Mouse (Mus musculus): ENCODE results near the gene Tmed4. TPM values are rescaled to one million over a fixed set of nuclear protein-coding genes. Genes with fewer than 3 reads are reported as not detected.
A peak's percentile ranks its signal among the peaks of the same experiment; 100 is the strongest.

Tmed4 gene
- polyA plus RNA-seq, 1 experiment from 2014 or later = 118 TPM

DNA sequence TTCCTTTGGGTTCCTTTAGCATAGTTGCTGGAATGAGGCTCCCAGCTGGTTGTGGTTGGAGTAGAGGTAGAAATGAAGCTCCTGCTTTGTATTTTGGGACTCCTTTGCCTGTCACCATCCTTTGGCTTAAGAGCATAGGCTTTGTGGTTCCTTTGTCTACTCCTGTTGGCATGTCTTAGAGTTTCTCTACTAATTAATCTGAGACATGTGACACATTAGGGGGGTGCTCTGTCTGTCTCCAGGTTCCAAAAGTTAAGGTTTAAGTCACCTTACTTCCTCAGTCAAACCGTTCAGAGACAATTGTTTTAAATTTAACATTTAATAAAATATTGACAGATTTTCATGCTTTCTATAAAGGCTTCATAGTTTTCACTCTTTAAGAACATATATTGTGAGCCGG, 18.9 kb upstream of the Tmed4 start:
- no peak for DNase-seq (ENCODE audit: low spot score)

DNA sequence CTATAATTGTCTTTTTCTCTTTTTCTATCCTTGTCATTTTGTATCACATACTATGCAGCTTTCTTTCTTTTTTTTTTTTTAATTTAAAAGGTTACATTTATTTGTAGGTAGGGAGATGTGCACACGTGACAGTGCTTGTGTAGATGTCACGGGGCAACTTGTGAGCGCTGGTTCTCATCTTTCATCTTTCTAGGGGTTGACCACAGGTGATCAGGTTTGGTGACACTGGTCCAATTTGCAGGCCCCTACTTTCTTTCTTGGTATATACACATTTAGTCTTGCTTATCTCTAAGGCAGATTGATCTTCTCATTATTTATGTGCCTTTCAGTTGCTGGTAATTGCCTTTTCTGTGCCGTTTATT, 18.3 kb upstream of the Tmed4 start:
- Histone ChIP-seq H3K27ac (replicated peaks) (no peak overlapping the region), H3K27me3 (replicated peaks; ENCODE audit: low read depth, poor library complexity, severe bottlenecking) (peaks cover 10% of the 10 kb centered on the region; the same call in 1 of the 2 replicates), H3K4me3 (peak overlapping the region; percentile 86), H3K9me3 (no peaks in the 10 kb centered on the region), H3K4me1 (peaks cover 14% of the 10 kb centered on the region), H3K36me3 (replicated peaks) (peaks cover 15% of the 10 kb centered on the region)
- DNase-seq (ENCODE audit: low spot score) = no peak
- 94% methylated on average over 4 of the region's 4 CpGs for WGBS

More for the DNA sequence above, 18.9 kb upstream of the Tmed4 start:
- H3K9me3 ChIP-seq = no peaks in the 10 kb centered on the region
- no peak overlapping the region for H3K4me3 ChIP-seq
- H3K27ac ChIP-seq (replicated peaks) = no peak overlapping the region
- 96% methylated on average over 2 of the region's 2 CpGs for WGBS
- peaks cover 14% of the 10 kb centered on the region for H3K4me1 ChIP-seq
- H3K36me3 ChIP-seq (replicated peaks) = peaks cover 21% of the 10 kb centered on the region
- peaks cover 10% of the 10 kb centered on the region; the same call in 1 of the 2 replicates for H3K27me3 ChIP-seq (replicated peaks; ENCODE audit: low read depth, poor library complexity, severe bottlenecking)

DNA sequence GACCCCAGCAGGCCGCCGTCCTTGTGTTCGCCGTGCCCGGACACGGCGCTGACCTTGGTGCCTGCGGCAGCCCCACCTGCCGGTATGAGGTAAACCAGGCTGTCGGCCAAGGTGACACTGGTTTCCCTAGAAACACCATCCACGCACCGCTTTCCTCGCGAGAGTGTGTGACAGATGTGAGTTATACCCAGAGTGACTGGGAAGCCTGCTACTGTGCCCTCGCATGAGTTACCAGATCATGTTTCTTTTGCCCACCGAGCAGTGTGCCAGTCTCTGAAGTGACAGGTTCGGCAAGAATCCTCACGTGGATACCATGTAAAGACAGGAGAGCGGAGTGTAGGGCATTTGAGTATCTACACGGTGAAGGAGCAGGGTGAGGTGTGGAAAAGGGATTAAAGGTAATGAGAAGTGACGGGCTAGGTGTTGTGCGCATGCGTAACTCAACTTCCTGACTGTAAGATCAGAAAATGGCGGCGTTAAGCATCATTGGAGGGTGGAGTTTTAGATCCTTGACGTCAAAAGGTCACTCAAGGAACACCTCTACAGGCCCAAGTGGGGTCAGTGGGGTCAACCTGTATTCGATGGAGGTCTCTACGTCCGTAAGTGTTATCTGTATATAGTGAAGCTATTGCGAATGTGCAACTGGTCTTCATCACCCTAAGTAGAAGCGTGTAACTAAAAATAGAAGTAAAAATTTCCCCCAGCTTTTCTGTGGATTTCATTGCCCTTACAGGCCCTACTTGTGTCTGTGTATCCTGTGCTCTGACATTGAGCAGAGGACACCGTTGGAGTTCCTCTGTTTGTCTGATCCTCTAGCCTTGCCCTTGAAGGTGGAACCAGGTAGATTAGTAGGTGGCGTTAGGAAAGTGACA, 17.7 kb upstream of the Tmed4 start:
- H3K27ac ChIP-seq (replicated peaks) = peak overlapping the region; percentile 93
- H3K9me3 ChIP-seq = no peaks in the 10 kb centered on the region
- H3K4me1 ChIP-seq = peaks cover 14% of the 10 kb centered on the region
- H3K36me3 ChIP-seq (replicated peaks) = peaks cover 8% of the 10 kb centered on the region
- WGBS = 18% methylated on average over 33 of the region's 33 CpGs
- H3K27me3 ChIP-seq (replicated peaks; ENCODE audit: low read depth, poor library complexity, severe bottlenecking) = peaks cover 10% of the 10 kb centered on the region; the same call in 1 of the 2 replicates
- DNase-seq (ENCODE audit: low spot score) = peak; percentile 62
- H3K4me3 ChIP-seq = peak overlapping the region; percentile 86

DNA sequence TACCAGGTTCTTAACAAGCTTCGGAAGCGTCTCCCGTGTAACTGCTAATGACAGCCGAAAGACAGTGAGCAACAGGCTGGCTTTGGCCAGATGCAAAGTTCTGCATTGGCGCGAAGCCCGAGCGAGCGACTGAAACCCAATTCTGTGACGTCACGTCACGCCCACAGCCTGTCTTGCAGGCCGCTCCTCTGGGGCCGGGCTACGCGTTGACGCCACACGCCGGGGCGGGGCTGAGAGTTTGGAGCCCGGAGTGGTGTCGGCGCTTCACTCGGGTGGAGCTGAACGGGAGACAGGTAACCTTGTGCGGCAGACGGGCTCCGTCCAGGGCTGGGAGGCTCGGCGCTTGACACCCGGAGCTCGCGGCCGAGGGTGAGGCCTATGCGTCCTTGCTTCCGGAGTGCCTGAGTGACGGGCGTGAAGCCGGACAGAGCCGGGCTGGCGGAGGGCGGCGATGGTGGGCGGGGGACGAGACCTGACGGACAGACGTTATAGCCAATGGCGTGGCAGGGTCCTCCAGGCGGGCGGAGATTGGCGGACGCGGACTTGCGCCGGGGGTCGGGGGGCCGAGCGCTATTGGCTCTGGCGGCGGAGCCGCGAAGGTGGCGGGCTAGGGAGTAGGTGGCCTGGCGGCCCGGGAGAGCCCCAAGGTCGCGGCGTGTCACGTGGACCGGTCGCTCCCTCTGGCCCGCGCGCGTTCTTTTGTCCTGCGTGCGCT, 16.9 kb upstream of the Tmed4 start, which contains the start of gene Ogdh:
Gene Ogdh, plus strand, starts transcription at position 233 of the 715 bp plus-strand sequence.
- Histone ChIP-seq H3K4me3 (peak within 1 kb of the TSS; percentile 86), H3K4me1 (peaks cover 14% of the 10 kb centered on the region), H3K36me3 (replicated peaks) (0 out of 2 replicates have a peak, but pooled peaks cover under 1% of the 10 kb centered on the region), H3K27me3 (replicated peaks; ENCODE audit: low read depth, poor library complexity, severe bottlenecking) (peaks cover 10% of the 10 kb centered on the region; the same call in 1 of the 2 replicates), H3K9me3 (no peaks in the 10 kb centered on the region), H3K27ac (replicated peaks) (peak within 1 kb of the TSS; percentile 93)
- under 1% methylated on average over 77 of the region's 77 CpGs for WGBS
- peak; percentile 98 for DNase-seq (ENCODE audit: low spot score)

DNA sequence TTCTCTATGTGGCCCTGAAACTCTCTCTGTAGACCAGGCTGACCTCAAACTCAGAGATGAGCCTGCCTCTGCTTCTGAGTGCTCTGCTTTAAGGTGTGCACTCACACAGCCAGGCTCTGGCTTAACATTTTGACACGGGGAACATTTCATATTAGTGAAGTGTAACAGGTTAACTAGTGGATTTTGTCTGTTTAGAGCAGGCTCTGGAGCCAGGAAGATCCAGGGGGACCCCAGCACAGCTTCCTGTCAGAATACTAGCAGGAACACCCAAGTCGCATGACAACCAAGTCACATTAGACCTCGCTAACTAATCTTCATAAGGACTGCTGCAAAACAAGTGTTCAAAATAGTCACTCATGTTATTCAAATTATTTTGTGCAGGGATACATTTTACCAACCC, 16.2 kb upstream of the Tmed4 start:
- H3K27me3 ChIP-seq (replicated peaks; ENCODE audit: low read depth, poor library complexity, severe bottlenecking) = peaks cover 10% of the 10 kb centered on the region; the same call in 1 of the 2 replicates
- H3K9me3 ChIP-seq = no peaks in the 10 kb centered on the region
- peak overlapping the region; percentile 86 for H3K4me3 ChIP-seq
- H3K4me1 ChIP-seq = peaks cover 14% of the 10 kb centered on the region
- DNase-seq (ENCODE audit: low spot score) = peak; percentile 10
- H3K36me3 ChIP-seq (replicated peaks) = no peaks in the 10 kb centered on the region
- peak overlapping the region; percentile 93 for H3K27ac ChIP-seq (replicated peaks)
- 30% methylated on average over 3 of the region's 3 CpGs for WGBS

DNA sequence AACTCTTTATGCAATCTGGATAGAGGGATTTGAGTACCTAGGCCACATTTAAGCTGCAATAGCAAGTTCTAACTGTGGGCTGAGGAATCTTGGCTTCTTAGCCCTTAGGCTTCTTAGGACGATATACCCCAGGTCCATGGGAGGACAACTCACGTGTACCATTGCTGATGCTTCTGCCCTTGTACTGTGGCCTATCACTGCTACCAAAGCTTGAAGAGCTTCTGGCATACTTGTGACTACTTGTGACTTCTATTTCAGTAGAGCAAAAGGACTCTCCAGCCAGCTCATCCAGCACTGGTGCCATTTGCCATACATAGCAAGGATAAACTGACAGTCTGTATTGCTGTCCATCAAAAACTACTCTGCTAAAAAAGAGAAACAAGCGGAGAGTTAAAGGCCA, 15.5 kb upstream of the Tmed4 start:
- no peak for DNase-seq (ENCODE audit: low spot score)
- Histone ChIP-seq H3K4me3 (no peak overlapping the region), H3K27ac (replicated peaks) (no peak overlapping the region), H3K36me3 (replicated peaks) (no peaks in the 10 kb centered on the region), H3K4me1 (peaks cover 14% of the 10 kb centered on the region), H3K9me3 (no peaks in the 10 kb centered on the region), H3K27me3 (replicated peaks; ENCODE audit: low read depth, poor library complexity, severe bottlenecking) (peaks cover 10% of the 10 kb centered on the region; the same call in 1 of the 2 replicates)
- WGBS = 93% methylated on average over 3 of the region's 3 CpGs

DNA sequence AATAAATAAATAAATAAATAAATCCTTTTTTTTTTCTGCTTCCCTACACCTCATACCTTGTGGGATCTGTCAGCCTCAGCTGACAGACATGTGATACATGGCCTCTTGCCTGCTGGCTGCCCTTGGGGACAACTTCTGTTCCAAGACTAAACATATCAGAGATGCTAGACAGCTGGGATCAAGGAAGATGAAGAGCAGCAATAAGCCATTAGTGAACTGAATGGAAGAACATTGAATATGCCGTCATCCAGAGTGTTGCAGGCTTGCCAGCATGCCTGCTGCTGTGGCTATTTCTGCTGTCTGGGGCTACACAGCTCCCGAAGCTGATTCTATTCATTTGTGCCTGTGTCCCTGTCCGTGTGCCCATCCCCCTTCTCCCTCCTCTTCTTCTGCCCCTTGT, 8.3 kb upstream of the Tmed4 start:
- 88% methylated on average over 3 of the region's 3 CpGs for whole genome bisulfite sequencing
- H3K27ac ChIP-seq (replicated peaks) = no peak overlapping the region
- H3K36me3 ChIP-seq (replicated peaks) = no peaks in the 10 kb centered on the region
- H3K27me3 ChIP-seq (replicated peaks; ENCODE audit: low read depth, poor library complexity, severe bottlenecking) = no peaks in the 10 kb centered on the region
- H3K4me1 ChIP-seq = no peaks in the 10 kb centered on the region
- no peak for DNase-seq (ENCODE audit: low spot score)
- H3K4me3 ChIP-seq = no peak overlapping the region
- 0 out of 2 replicates have a peak, but pooled peaks cover 9% of the 10 kb centered on the region for H3K9me3 ChIP-seq

GRCm38 (mm10) chr11:6276466-6276865, 1.8 kb upstream of the Tmed4 start:
- Histone ChIP-seq H3K27ac (replicated peaks) (no peak overlapping the region), H3K4me1 (peaks cover 22% of the 10 kb centered on the region), H3K36me3 (replicated peaks) (peaks cover 20% of the 10 kb centered on the region), H3K27me3 (replicated peaks; ENCODE audit: low read depth, poor library complexity, severe bottlenecking) (no peaks in the 10 kb centered on the region), H3K4me3 (no peak overlapping the region), H3K9me3 (0 out of 2 replicates have a peak, but pooled peaks cover 9% of the 10 kb centered on the region)
- 78% methylated on average over 3 of the region's 3 CpGs for WGBS
- DNase-seq (ENCODE audit: low spot score) = no peak

DNA sequence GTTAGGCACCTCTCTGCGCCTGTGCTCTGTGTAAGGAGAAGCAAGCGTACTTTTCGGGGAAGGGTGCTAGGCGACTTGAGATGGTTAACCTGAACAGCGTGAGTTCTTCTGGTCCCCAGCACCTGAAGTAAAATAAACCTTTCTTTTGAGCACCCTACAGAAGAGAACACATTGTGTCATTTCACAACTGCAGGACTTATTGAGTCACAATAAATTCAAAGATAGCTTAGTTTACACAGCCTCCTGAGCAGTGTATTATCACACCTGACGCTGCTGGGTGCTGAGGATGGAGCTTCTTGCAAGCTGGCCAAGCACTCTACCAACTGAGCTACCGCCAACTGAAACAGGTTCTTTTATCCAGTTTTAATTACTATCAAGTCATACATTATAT, 419 bp upstream of the Tmed4 start:
- Histone ChIP-seq H3K27me3 (replicated peaks; ENCODE audit: low read depth, poor library complexity, severe bottlenecking) (no peaks in the 10 kb centered on the region), H3K9me3 (0 out of 2 replicates have a peak, but pooled peaks cover 1% of the 10 kb centered on the region), H3K4me3 (peak overlapping the region; percentile 71), H3K36me3 (replicated peaks) (peaks cover 32% of the 10 kb centered on the region), H3K4me1 (peaks cover 22% of the 10 kb centered on the region), H3K27ac (replicated peaks) (peak overlapping the region; percentile 88)
- WGBS = 24% methylated on average over 7 of the region's 7 CpGs
- no peak for DNase-seq (ENCODE audit: low spot score)

GRCm38 (mm10) chr11:6273607-6274006, 1.1 kb downstream of the Tmed4 start:
- Histone ChIP-seq H3K4me3 (peak overlapping the region; percentile 71), H3K9me3 (no peaks in the 10 kb centered on the region), H3K27me3 (replicated peaks; ENCODE audit: low read depth, poor library complexity, severe bottlenecking) (no peaks in the 10 kb centered on the region), H3K36me3 (replicated peaks) (peaks cover 43% of the 10 kb centered on the region), H3K4me1 (peaks cover 22% of the 10 kb centered on the region), H3K27ac (replicated peaks) (peak overlapping the region; percentile 88)
- no peak for DNase-seq (ENCODE audit: low spot score)
- WGBS = 73% methylated on average over 11 of the region's 11 CpGs

DNA sequence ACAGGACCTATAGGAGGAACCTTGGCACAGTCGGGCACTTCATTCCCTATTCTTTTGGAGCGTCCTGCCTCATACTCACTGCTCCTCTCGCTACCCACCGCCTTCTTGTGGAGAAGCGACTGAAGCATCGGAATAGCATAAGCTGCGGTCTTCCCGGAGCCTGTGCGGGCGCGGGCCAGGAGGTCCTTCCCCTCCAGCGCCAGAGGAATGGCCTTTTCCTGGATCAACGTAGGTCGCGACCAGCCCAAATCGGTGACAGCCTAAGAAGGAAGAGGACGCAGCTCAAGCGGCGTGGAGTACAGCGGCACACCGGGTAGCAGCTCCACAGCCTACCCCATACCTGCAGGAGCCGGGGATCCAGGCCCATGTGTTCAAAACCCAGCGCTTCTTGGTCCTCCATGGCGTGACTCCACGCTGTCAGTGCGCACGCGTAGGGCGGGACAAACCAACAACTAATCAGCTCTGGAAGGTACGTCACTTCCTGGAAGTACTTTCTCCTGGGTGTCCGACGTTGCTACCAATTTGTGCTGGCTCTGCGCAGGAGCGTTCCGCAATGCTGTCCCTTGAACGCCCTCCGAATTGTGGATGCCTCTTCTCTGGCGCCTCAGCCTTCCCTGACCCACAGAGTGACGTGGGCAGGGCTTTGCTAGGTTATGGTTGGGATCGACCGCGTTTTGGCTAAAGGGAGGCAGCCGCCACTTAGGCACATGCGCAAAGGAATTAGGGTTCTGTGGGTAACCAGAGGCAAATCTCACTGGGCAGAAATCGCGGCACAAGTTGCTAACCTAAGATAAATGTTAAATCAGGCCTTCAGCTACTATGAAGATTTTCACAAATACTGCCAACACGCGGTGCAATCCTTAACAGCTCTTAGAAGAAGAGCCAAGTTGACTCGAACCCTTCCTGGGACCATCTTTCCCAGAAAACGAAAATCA, 7.1 kb downstream of the Tmed4 start, which contains the start of gene Ddx56:
Gene Ddx56, minus strand, starts transcription at position 453 of the 935 bp plus-strand sequence.
- H3K27ac ChIP-seq (replicated peaks) = peak within 1 kb of the TSS; percentile 84
- peaks cover 15% of the 10 kb centered on the region for H3K4me1 ChIP-seq
- peak; percentile 91 for DNase-seq (ENCODE audit: low spot score)
- peak within 1 kb of the TSS; percentile 98 for H3K4me3 ChIP-seq
- peaks cover 77% of the 10 kb centered on the region for H3K36me3 ChIP-seq (replicated peaks)
- no peaks in the 10 kb centered on the region for H3K27me3 ChIP-seq (replicated peaks; ENCODE audit: low read depth, poor library complexity, severe bottlenecking)
- WGBS = 2% methylated on average over 50 of the region's 50 CpGs
- no peaks in the 10 kb centered on the region for H3K9me3 ChIP-seq
